Mouse (Mus musculus): Measurements from ENCODE around the gene Ppp1r12a. TPM values are rescaled to one million over a fixed set of nuclear protein-coding genes. Genes with fewer than 3 reads are reported as not detected.

The Ppp1r12a gene
- polyA plus RNA-seq, 1 experiment from 2014 or later = 104 TPM

DNA sequence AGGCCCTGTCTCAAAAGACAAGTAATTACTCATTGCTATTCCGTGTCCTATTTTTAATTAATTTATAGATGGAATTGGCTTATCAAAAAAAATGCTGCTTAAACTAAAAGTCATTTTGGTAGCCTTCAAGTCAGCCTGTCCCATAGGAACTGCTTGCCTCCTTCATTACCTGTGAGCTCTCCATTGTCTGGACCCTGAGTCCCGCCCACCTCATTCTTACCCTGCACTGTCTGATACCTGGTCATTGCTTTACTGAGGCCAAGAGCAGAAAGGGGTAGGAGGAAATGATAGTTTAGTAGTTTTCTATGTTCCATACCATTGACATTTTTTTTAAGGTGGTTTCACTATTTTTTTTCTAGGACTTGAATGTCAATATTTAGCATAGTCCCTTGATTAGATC is 121.4 kb downstream of the Ppp1r12a start:
- H3K4me3 ChIP-seq = no peak overlapping the region
- H3K9ac ChIP-seq = no peak overlapping the region
- no peak overlapping the region for H3K4me2 ChIP-seq
- no peak for ATAC-seq (ENCODE audit: borderline replicate concordance, extremely low read depth, low FRiP score, low TSS enrichment)
- no peaks in the 10 kb centered on the region for H3K9me3 ChIP-seq
- peaks cover 12% of the 10 kb centered on the region for H3K36me3 ChIP-seq
- no peaks in the 10 kb centered on the region for H3K27me3 ChIP-seq
- H3K27ac ChIP-seq = no peak overlapping the region
- WGBS = 88% methylated on average over 2 of the region's 2 CpGs
- H3K4me1 ChIP-seq = no peaks in the 10 kb centered on the region

DNA sequence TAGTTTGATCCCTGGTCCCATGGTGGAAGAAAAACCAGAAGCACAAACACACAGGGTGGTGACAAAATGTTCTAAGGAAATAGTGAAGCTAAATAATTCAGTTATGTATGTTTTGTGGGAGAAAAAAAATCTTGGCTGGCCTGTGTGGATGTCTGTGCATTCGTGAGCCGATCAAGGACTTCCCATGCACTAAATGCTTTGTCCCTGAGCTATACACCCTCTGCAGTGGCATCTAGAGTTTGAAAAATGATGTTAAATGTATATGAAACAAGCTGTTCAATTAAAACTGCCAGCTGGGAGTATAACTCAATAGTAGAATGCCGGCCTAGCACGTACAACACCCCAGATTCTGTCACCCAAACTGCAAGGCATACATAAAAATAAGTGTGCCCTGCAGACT is 121.8 kb downstream of the Ppp1r12a start:
- Histone ChIP-seq H3K4me1 (no peaks in the 10 kb centered on the region), H3K27me3 (no peaks in the 10 kb centered on the region), H3K9me3 (no peaks in the 10 kb centered on the region), H3K4me3 (no peak overlapping the region), H3K36me3 (peaks cover 12% of the 10 kb centered on the region), H3K4me2 (no peak overlapping the region), H3K9ac (no peak overlapping the region), H3K27ac (no peak overlapping the region)
- 56% methylated on average over 4 of the region's 4 CpGs for WGBS
- ATAC-seq (ENCODE audit: borderline replicate concordance, extremely low read depth, low FRiP score, low TSS enrichment) = no peak

DNA sequence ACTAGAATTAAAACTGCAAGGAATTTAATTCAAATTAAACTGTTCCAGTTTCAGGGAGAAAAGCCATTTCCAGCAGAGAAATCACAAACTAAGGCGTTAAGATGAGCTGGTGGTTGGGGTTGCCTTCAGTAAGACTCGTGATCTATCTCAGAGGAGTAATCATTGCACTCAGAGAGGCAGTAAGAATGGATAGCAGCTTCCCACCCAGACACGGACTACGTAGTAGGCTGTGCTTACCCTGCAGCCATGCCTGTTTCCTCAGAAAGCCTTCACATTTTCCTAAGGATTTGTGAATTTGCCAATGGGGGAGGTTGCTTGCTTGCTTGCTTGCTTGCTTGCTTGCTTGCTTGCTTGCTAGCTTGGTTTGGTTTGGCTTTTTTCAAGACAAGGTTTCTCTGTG is 122.5 kb downstream of the Ppp1r12a start:
- H3K4me1 ChIP-seq = no peaks in the 10 kb centered on the region
- no peak overlapping the region for H3K4me3 ChIP-seq
- H3K9me3 ChIP-seq = no peaks in the 10 kb centered on the region
- no peaks in the 10 kb centered on the region for H3K27me3 ChIP-seq
- 84% methylated on average over 4 of the region's 4 CpGs for WGBS
- H3K36me3 ChIP-seq = peaks cover 12% of the 10 kb centered on the region
- no peak overlapping the region for H3K4me2 ChIP-seq
- no peak for ATAC-seq (ENCODE audit: borderline replicate concordance, extremely low read depth, low FRiP score, low TSS enrichment)
- no peak overlapping the region for H3K9ac ChIP-seq
- no peak overlapping the region for H3K27ac ChIP-seq

DNA sequence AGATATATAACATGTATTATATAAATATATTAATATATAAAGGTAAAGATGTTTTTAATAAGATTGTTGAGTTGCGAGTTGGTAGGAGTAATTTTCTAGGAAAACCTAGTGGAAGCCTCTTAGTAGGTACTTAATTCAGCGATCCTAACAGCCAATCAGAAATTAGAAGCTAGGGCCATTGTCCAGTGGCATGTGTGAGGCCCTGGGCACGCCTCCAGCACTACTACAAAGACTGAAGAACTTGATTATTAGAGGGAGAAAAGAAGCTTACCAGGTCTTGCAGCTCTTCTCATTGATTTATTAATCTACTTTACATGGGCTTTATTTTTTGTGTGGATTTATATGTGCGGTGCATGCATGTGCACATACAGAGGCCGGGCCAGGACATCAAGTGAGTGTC is 123.0 kb downstream of the Ppp1r12a start:
- Histone ChIP-seq H3K9ac (no peak overlapping the region), H3K27ac (no peak overlapping the region), H3K4me2 (no peak overlapping the region), H3K4me1 (no peaks in the 10 kb centered on the region), H3K36me3 (peaks cover 9% of the 10 kb centered on the region), H3K9me3 (no peaks in the 10 kb centered on the region), H3K27me3 (no peaks in the 10 kb centered on the region), H3K4me3 (no peak overlapping the region)
- no peak for ATAC-seq (ENCODE audit: borderline replicate concordance, extremely low read depth, low FRiP score, low TSS enrichment)
- 87% methylated on average over 5 of the region's 5 CpGs for WGBS

DNA sequence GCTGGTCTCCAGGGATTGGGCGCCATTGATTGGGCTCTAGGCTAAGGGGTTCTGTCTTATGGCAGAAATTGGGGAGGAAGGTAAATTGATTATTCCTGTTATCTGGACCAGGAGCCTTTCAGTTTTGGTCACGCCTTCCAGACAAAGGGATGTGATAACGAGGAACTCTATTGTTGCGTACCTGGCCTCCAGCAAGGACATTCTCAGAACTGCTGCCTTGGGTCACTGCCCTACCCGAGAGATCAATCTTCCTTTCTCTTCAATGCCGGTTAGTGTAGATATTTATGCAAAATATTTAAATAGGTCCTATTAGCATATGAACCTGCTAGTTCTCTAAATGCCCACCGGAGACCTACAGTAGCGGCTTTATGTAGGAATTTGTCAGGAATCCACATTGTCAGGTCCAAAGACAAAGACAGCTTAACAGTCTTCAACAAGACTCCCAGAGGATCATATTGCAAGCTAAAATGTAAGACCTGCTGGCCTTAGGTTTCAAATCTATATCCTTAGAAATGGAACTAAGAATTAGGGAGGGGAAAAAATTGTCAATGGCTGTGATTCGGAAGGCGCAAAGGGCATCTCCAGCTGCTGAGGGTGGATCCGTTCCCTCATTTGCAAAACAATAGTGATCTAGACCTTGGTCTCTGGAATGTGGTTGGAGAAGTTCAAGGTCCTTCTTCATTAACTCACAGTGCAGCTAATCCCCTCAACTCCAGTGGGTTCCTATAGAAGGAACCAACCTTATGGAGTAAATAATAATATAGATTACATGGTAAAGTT is 124.9 kb downstream of the Ppp1r12a start:
- H3K36me3 ChIP-seq = no peaks in the 10 kb centered on the region; the same call in 1 of the 2 replicates
- no peaks in the 10 kb centered on the region for H3K9me3 ChIP-seq
- H3K4me3 ChIP-seq = no peak overlapping the region
- 79% methylated on average over 11 of the region's 11 CpGs for WGBS
- no peak overlapping the region for H3K27ac ChIP-seq
- ATAC-seq (ENCODE audit: borderline replicate concordance, extremely low read depth, low FRiP score, low TSS enrichment) = no peak
- no peak overlapping the region for H3K4me2 ChIP-seq
- no peak overlapping the region for H3K9ac ChIP-seq
- no peaks in the 10 kb centered on the region for H3K4me1 ChIP-seq
- no peaks in the 10 kb centered on the region for H3K27me3 ChIP-seq

DNA sequence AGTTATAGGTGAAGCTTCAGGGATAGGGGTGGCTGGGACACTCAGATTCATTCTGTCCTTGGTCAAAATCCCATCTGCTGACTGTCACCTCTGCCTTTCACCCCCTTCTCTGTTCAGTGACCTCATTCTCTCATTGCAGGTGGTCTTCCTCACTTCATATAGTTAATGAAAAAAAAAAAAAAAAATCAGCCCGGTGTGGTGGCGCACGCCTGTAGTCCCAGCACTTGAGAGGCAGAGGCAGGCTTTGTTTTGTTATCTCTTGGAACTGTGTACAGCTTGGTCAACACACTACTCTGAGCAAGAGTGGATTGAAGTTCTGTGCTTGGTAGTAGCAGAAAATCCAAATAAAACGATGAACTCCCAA is 125.4 kb downstream of the Ppp1r12a start:
- Histone ChIP-seq H3K9me3 (no peaks in the 10 kb centered on the region), H3K27me3 (no peaks in the 10 kb centered on the region), H3K27ac (no peak overlapping the region), H3K36me3 (no peaks in the 10 kb centered on the region), H3K4me3 (no peak overlapping the region), H3K4me1 (no peaks in the 10 kb centered on the region), H3K9ac (no peak overlapping the region), H3K4me2 (no peak overlapping the region)
- no peak for ATAC-seq (ENCODE audit: borderline replicate concordance, extremely low read depth, low FRiP score, low TSS enrichment)
- 54% methylated on average over 4 of the region's 4 CpGs for WGBS

DNA sequence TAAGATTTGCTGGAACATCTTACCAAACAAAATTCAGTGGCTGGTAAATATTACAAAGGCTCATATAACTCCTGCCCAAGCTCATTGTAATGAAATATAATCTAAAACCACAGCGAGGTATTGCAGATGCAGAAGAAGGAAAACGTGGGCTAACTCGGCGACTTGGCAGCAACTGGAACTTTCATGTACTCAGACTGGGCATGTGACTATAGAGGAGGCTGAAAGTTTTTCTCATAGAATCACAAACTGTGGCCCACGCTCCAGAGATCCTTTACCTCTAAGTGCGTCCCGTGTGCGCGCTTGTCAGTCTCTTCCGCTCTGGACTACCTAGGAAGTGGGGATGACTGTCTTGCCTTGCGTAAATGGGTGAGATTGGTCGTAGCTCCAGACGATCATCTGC is 128.1 kb downstream of the Ppp1r12a start:
- WGBS = 95% methylated on average over 13 of the region's 13 CpGs
- H3K4me1 ChIP-seq = no peaks in the 10 kb centered on the region
- no peak for ATAC-seq (ENCODE audit: borderline replicate concordance, extremely low read depth, low FRiP score, low TSS enrichment)
- no peak overlapping the region for H3K27ac ChIP-seq
- no peak overlapping the region for H3K4me3 ChIP-seq
- H3K9ac ChIP-seq = no peak overlapping the region
- H3K36me3 ChIP-seq = no peaks in the 10 kb centered on the region
- H3K4me2 ChIP-seq = no peak overlapping the region
- H3K9me3 ChIP-seq = no peaks in the 10 kb centered on the region
- no peaks in the 10 kb centered on the region for H3K27me3 ChIP-seq

DNA sequence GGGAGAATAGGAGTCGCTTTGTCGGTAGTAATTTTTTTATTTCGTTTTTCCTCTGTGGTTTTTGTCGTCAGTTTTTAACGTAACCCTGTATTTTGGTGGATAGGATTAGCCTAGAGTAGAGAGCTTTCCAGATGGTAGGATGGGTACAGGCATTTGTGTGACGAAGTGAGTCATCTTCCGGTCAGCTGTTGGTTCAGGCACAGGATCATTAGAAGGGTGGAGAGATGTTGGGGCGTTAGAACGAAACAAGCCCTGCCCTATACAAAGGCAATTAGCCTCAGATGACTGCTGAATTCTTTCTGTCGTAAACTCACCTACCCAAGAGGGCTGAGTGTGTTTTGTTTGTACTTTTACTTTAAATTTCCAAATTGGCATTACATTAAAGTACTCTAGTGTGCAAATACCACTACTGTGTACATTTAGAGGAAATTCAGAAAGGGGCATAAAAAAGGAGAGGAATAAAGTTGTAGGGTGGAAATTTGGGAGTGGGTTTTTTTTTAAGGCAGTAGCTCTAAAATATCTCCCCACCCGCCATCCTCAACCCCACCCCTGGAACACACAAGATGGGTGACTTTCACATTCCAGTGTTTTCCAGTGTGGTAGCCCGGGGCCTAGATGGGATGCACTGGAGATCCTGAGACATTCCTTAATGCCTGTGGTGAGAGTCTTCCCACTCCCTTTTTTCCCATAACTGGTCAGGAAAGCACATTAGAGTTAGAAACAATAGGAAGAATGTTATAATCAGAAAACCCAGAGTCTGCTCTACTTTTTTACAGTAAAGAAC is 129.9 kb downstream of the Ppp1r12a start:
- 78% methylated on average over 12 of the region's 12 CpGs for WGBS
- Histone ChIP-seq H3K4me2 (no peak overlapping the region), H3K9ac (no peak overlapping the region), H3K27me3 (no peaks in the 10 kb centered on the region), H3K9me3 (no peaks in the 10 kb centered on the region), H3K4me3 (no peak overlapping the region), H3K4me1 (no peaks in the 10 kb centered on the region), H3K36me3 (no peaks in the 10 kb centered on the region), H3K27ac (no peak overlapping the region)
- ATAC-seq (ENCODE audit: borderline replicate concordance, extremely low read depth, low FRiP score, low TSS enrichment) = no peak

DNA sequence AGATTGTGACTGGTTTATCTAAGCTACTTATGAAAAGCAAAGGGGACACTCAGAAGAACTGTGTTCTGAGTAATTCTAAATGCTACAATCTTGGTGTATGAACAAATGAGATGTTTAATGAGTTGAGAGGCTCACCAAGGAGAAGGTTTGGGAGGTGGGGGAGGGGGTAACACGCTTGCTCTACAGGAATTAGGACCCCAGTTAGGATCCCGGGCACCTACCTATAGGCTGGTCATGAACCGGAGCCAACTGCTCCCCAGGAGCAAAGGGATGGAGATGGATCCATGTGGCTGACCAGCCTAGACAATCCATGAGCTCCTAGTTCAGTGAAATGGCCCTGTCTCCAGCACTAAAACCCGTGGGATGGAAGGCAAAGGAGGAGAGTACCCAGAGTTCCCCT is 130.7 kb downstream of the Ppp1r12a start:
- H3K4me3 ChIP-seq = no peak overlapping the region
- H3K4me2 ChIP-seq = no peak overlapping the region
- H3K27me3 ChIP-seq = no peaks in the 10 kb centered on the region
- H3K9me3 ChIP-seq = no peaks in the 10 kb centered on the region
- H3K36me3 ChIP-seq = no peaks in the 10 kb centered on the region
- ATAC-seq (ENCODE audit: borderline replicate concordance, extremely low read depth, low FRiP score, low TSS enrichment) = no peak
- no peaks in the 10 kb centered on the region for H3K4me1 ChIP-seq
- H3K27ac ChIP-seq = no peak overlapping the region
- no peak overlapping the region for H3K9ac ChIP-seq
- WGBS = 83% methylated on average over 4 of the region's 4 CpGs

DNA sequence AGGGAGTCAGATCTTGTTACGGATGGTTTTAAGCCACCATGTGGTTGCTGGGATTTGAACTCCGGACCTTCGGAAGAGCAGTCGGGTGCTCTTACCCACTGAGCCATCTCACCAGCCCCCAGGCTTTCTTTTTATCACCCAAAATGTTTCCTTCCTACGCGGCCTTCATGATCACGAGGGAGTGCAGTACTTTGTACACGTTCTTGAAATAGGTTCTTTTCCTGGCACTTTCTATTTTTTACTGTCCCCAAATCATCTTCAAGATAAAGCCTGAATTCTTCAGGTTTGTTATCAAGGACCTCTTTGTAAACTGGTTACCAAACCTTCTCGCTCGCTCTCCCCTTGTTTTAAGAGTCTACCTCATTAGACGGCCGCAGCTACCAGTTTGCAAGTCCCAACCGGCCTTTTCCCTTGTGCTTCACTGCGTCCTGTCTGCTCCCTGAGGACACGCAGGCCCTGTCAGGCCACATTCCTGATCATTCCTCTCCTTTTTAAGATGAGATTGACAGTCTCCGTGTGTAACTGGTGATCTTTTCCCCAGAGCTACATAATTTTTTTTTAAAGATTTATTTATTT is 131.7 kb downstream of the Ppp1r12a start:
- Histone ChIP-seq H3K9me3 (no peaks in the 10 kb centered on the region), H3K4me3 (no peak overlapping the region), H3K4me1 (no peaks in the 10 kb centered on the region), H3K36me3 (no peaks in the 10 kb centered on the region), H3K27ac (no peak overlapping the region), H3K4me2 (no peak overlapping the region), H3K9ac (no peak overlapping the region), H3K27me3 (no peaks in the 10 kb centered on the region)
- 76% methylated on average over 16 of the region's 16 CpGs for WGBS
- ATAC-seq (ENCODE audit: borderline replicate concordance, extremely low read depth, low FRiP score, low TSS enrichment) = no peak

DNA sequence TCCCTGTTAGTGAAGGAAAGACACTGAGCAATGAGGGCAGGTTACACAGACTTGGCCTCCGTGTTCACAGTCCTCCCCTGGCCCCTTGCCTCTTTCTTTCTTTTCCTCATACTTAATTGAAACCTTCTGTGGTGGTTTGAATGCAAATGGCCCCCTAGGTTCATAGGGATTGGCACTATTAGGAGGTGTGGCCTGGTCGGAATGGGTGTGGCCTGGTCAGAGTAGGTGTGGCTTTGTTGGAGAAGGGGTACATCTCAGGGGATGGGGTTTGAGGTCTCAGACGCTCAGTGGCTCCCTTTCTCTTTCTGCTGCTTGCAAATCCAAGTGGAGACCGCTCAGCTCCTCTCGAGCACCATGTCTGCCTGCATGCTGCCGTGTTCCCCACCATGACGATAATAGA is 132.8 kb downstream of the Ppp1r12a start:
- Histone ChIP-seq H3K4me1 (no peaks in the 10 kb centered on the region), H3K4me2 (no peak overlapping the region), H3K27me3 (no peaks in the 10 kb centered on the region), H3K27ac (no peak overlapping the region), H3K4me3 (no peak overlapping the region), H3K9ac (no peak overlapping the region), H3K9me3 (no peaks in the 10 kb centered on the region), H3K36me3 (no peaks in the 10 kb centered on the region)
- 82% methylated on average over 7 of the region's 7 CpGs for WGBS
- ATAC-seq (ENCODE audit: borderline replicate concordance, extremely low read depth, low FRiP score, low TSS enrichment) = peak; percentile 3; the same call in 1 of the 2 replicates

DNA sequence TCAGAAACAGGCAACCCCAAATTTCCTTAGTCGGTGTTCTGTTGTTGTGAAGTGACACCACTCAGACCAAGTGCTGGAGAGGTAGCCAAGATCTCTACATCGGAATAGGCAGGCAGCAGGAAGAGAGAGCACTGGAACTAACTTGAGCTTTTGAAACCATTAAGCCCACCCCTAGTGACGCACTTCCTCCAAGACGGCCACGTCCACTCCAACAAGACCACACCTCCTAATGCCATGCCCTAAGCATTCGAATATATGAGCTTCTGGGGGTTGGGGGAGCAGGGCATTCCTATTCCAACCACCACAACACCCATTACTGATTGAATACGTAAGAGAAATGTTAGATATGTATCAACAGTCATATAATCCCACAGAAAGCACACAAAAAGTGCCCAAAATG is 134.5 kb downstream of the Ppp1r12a start:
- no peaks in the 10 kb centered on the region for H3K4me1 ChIP-seq
- H3K27me3 ChIP-seq = no peaks in the 10 kb centered on the region
- H3K27ac ChIP-seq = no peak overlapping the region
- H3K9me3 ChIP-seq = no peaks in the 10 kb centered on the region
- no peak overlapping the region for H3K9ac ChIP-seq
- no peak overlapping the region for H3K4me3 ChIP-seq
- WGBS = 80% methylated on average over 7 of the region's 7 CpGs
- no peak overlapping the region for H3K4me2 ChIP-seq
- no peaks in the 10 kb centered on the region for H3K36me3 ChIP-seq
- no peak for ATAC-seq (ENCODE audit: borderline replicate concordance, extremely low read depth, low FRiP score, low TSS enrichment)

All from lung, embryonic 15.5 days (tissue).